Comparison of ENCODE assay signal across 13 mouse cellular contexts in genomic region chr10:93178662-93179061, GRCm38 (mm10). TPM values are rescaled to one million over a fixed set of nuclear protein-coding genes. Genes with fewer than 3 reads are reported as not detected.
DNase-seq lines count a peak whose midpoint lies in the region; ATAC-seq and TF ChIP-seq lines count a peak whose summit lies in the region.
"Had no signal": no experiment of that assay in that cellular context is flagged by ENCODE, and none has a peak within 500 bp of the region (broad histone marks: within the 10 kb centered on the region; RNA-seq: fewer than 3 reads in every experiment).

No protein-coding gene starts in this region.

- no peaks in the 10 kb centered on the region for H3K4me1 ChIP-seq in intestine, postnatal 0 days (replicated peaks; ENCODE audit: control insufficient read depth, insufficient read depth, low read length)
- 0 out of 2 replicates have a peak, but pooled peaks cover 5% of the 10 kb centered on the region for H3K4me1 ChIP-seq in intestine, embryonic 16.5 days (ENCODE audit: control insufficient read depth, insufficient read depth, low read length)
- peaks cover 85% of the 10 kb centered on the region for H3K4me1 ChIP-seq in megakaryocyte, embryonic 14.5 days
- peaks cover 70% of the 10 kb centered on the region for H3K4me1 ChIP-seq in G1E (ENCODE audit: insufficient read depth, low read depth, low read length)
- H3K4me1 ChIP-seq in hindbrain, embryonic 16.5 days (ENCODE audit: control insufficient read depth, insufficient read depth, low read depth, low read length): no peaks in the 10 kb centered on the region

- H3K27me3 ChIP-seq in intestine, postnatal 0 days (replicated peaks; ENCODE audit: control insufficient read depth, insufficient read depth, low read length): no peaks in the 10 kb centered on the region
- no peaks in the 10 kb centered on the region for H3K27me3 ChIP-seq in intestine, embryonic 16.5 days (replicated peaks; ENCODE audit: control insufficient read depth, insufficient read depth, low read length)
- no peaks in the 10 kb centered on the region for H3K27me3 ChIP-seq in megakaryocyte, embryonic 14.5 days (replicated peaks)
- H3K27me3 ChIP-seq in G1E (ENCODE audit: insufficient read depth, low read length): no peaks in the 10 kb centered on the region
- H3K27me3 ChIP-seq in hindbrain, embryonic 16.5 days (replicated peaks; ENCODE audit: control insufficient read depth, insufficient read depth, low read length): no peaks in the 10 kb centered on the region
- H3K27me3 ChIP-seq: midbrain, embryonic 13.5 days had no signal

- no peaks in the 10 kb centered on the region for H3K36me3 ChIP-seq in intestine, postnatal 0 days (ENCODE audit: control insufficient read depth, insufficient read depth)
- H3K36me3 ChIP-seq in intestine, embryonic 16.5 days (ENCODE audit: control insufficient read depth, insufficient read depth, low read length): no peaks in the 10 kb centered on the region
- peaks cover 33% of the 10 kb centered on the region for H3K36me3 ChIP-seq in megakaryocyte, embryonic 14.5 days (replicated peaks; ENCODE audit: low read length)
- H3K36me3 ChIP-seq in G1E (replicated peaks): peaks cover 45% of the 10 kb centered on the region
- H3K36me3 ChIP-seq in hindbrain, embryonic 16.5 days (ENCODE audit: control insufficient read depth, insufficient read depth, low read length): no peaks in the 10 kb centered on the region

- DNase-seq in G1E (ENCODE audit: low spot score): no peak
- no peak for DNase-seq in gastrocnemius, adult 8-10 months (ENCODE audit: low spot score in 2 of 2)
- DNase-seq: embryo, embryonic 11 days; heart, postnatal 10 days had no signal

- peak; percentile 32 for TF ChIP-seq CTCF in intestine, postnatal 0 days (IDR thresholded peaks at IDR 0.05; ENCODE audit: low read depth)
- TF ChIP-seq CTCF in G1E (IDR thresholded peaks at IDR 0.05; ENCODE audit: low read depth, low read length): 0 out of 2 replicates have a peak, but pooled peaks have one; percentile 15

- WGBS in intestine, postnatal 0 days: 99% methylated on average over 5 of the region's 5 CpGs
- WGBS in intestine, embryonic 16.5 days: 97% methylated on average over 5 of the region's 5 CpGs
- 96% methylated on average over 5 of the region's 5 CpGs for WGBS in hindbrain, embryonic 16.5 days

- no peak overlapping the region for H3K4me2 ChIP-seq in intestine, postnatal 0 days (replicated peaks; ENCODE audit: low read depth)
- H3K4me2 ChIP-seq in intestine, embryonic 16.5 days (ENCODE audit: low read depth, low read length): no peak overlapping the region
- H3K4me2 ChIP-seq in hindbrain, embryonic 16.5 days (ENCODE audit: low read length): no peak overlapping the region
- H3K4me2 ChIP-seq: midbrain, embryonic 13.5 days had no signal

- no peak for ATAC-seq in intestine, postnatal 0 days
- no peak for ATAC-seq in intestine, embryonic 16.5 days
- ATAC-seq in megakaryocyte, adult 5-6 weeks (ENCODE audit: poor library complexity, severe bottlenecking): no peak
- ATAC-seq in G1E (ENCODE audit: extremely low read depth, insufficient number of reproducible peaks, low FRiP score, poor library complexity, severe bottlenecking): no peak
- ATAC-seq in erythroblast, adult 5-6 weeks (replicated peaks; ENCODE audit: low FRiP score, poor library complexity, severe bottlenecking): 0 out of 2 replicates have a peak, but pooled peaks have one; percentile 36
- ATAC-seq in hindbrain, embryonic 16.5 days: no peak
- ATAC-seq: inflammation-experienced regulatory T-cells, adult 6 months; midbrain, embryonic 13.5 days had no signal

- no peak overlapping the region for H3K4me3 ChIP-seq in intestine, postnatal 0 days (ENCODE audit: low read depth, low read length)
- no peak overlapping the region for H3K4me3 ChIP-seq in intestine, embryonic 16.5 days (ENCODE audit: low read length)
- peak overlapping the region; percentile 38 for H3K4me3 ChIP-seq in megakaryocyte, embryonic 14.5 days (replicated peaks)
- H3K4me3 ChIP-seq in G1E (ENCODE audit: low read depth, low read length): no peak overlapping the region
- H3K4me3 ChIP-seq in hindbrain, embryonic 16.5 days (ENCODE audit: low read length): no peak overlapping the region
- H3K4me3 ChIP-seq: erythroblast, embryonic 14.5 days; midbrain, embryonic 13.5 days had no signal

- H3K9ac ChIP-seq in intestine, postnatal 0 days (ENCODE audit: low read depth, low read length): no peak overlapping the region
- H3K9ac ChIP-seq in intestine, embryonic 16.5 days (ENCODE audit: low read depth, low read length): no peak overlapping the region
- no peak overlapping the region for H3K9ac ChIP-seq in hindbrain, embryonic 16.5 days (ENCODE audit: low read depth, low read length)
- H3K9ac ChIP-seq: midbrain, embryonic 13.5 days had no signal

- H3K27ac ChIP-seq in intestine, postnatal 0 days (ENCODE audit: low read depth, low read length): no peak overlapping the region
- no peak overlapping the region for H3K27ac ChIP-seq in intestine, embryonic 16.5 days (ENCODE audit: low read length)
- H3K27ac ChIP-seq in hindbrain, embryonic 16.5 days (ENCODE audit: low read depth, low read length): no peak overlapping the region
- H3K27ac ChIP-seq: midbrain, embryonic 13.5 days had no signal

- no peaks in the 10 kb centered on the region for H3K9me3 ChIP-seq in intestine, postnatal 0 days (ENCODE audit: control insufficient read depth)
- no peaks in the 10 kb centered on the region for H3K9me3 ChIP-seq in intestine, embryonic 16.5 days (ENCODE audit: control insufficient read depth, low read length)
- no peaks in the 10 kb centered on the region for H3K9me3 ChIP-seq in megakaryocyte, embryonic 14.5 days
- H3K9me3 ChIP-seq in G1E (replicated peaks): no peaks in the 10 kb centered on the region
- no peaks in the 10 kb centered on the region for H3K9me3 ChIP-seq in hindbrain, embryonic 16.5 days (ENCODE audit: control insufficient read depth, low read length)
- H3K9me3 ChIP-seq: midbrain, embryonic 13.5 days had no signal

RNA-seq across cellular contexts. Expression of gene Cdk17, which starts 18.0 kb away (rescaled TPM):
- 8.2 and 8.9 TPM in 2 replicates for polyA plus RNA-seq in intestine, postnatal 0 days (2015; fragmentation: Nextera tagmentation; extraction: Ambion mirVana)
- 8.3 and 8.9 TPM in 2 replicates for polyA plus RNA-seq in intestine, embryonic 16.5 days (2015; fragmentation: Nextera tagmentation; extraction: Ambion mirVana)
- 2.3 TPM in 1 of 2 replicates, not detected in the other for polyA plus RNA-seq in megakaryocyte, embryonic 14.5 days (2012; ENCODE audit: insufficient read depth, low replicate concordance)
- 33.0 and 36.3 TPM in 2 replicates for total RNA-seq in megakaryocyte, adult 5-6 weeks (2015)
- 36.5 and 41.5 TPM in 2 replicates for total RNA-seq in megakaryocyte, adult 5-6 weeks (2017)
- 123 and 138 TPM in 2 replicates for total RNA-seq in G1E (2014; fragmentation: Nextera tagmentation)
- total RNA-seq in G1E (2017): 91.0 and 95.6 TPM in 2 replicates
- polyA plus RNA-seq in G1E (2012): 4.9 and 6.5 TPM in 2 replicates
- total RNA-seq in erythroblast, adult 5-6 weeks (2015; ENCODE audit: low replicate concordance): 21.7 and 27.5 TPM in 2 replicates
- total RNA-seq in erythroblast, adult 5-6 weeks (2017; ENCODE audit: low replicate concordance): 26.2 and 35.1 TPM in 2 replicates
- polyA plus RNA-seq in hindbrain, embryonic 16.5 days (2015; fragmentation: Nextera tagmentation; extraction: Ambion mirVana): 31.6 and 38.3 TPM in 2 replicates
- 1 to 10 TPM; 3.3 to 6.1 (median 4.2) TPM for total RNA-seq in gastrocnemius, adult 8-10 months (2022)
